In genomic region chr2:20518506-20518905, GRCm38 (mm10) we compare ENCODE assay signal across 9 mouse cellular contexts.
DNase-seq lines count a peak whose midpoint lies in the region; ATAC-seq and TF ChIP-seq lines count a peak whose summit lies in the region.
"Had no signal": no experiment of that assay in that cellular context is flagged by ENCODE, and none has a peak within 500 bp of the region (broad histone marks: within the 10 kb centered on the region; RNA-seq: fewer than 3 reads in every experiment).

No protein-coding gene starts in this region.

- no peak overlapping the region for H3K4me2 ChIP-seq in midbrain, embryonic 11.5 days
- H3K4me2 ChIP-seq in midbrain, embryonic 16.5 days (ENCODE audit: low read length): no peak overlapping the region
- H3K4me2 ChIP-seq in kidney, postnatal 0 days (ENCODE audit: low read length): no peak overlapping the region

- WGBS in midbrain, embryonic 11.5 days: 62% methylated on average over 2 of the region's 2 CpGs
- WGBS in midbrain, embryonic 16.5 days: 44% methylated on average over 2 of the region's 2 CpGs
- 26% methylated on average over 2 of the region's 2 CpGs for WGBS in kidney, postnatal 0 days

- H3K4me3 ChIP-seq in midbrain, embryonic 11.5 days (ENCODE audit: low read depth, low read length): no peak overlapping the region
- H3K4me3 ChIP-seq in midbrain, embryonic 16.5 days (ENCODE audit: low read depth, low read length): no peak overlapping the region
- H3K4me3 ChIP-seq in kidney, postnatal 0 days (replicated peaks; ENCODE audit: low read depth, low read length): no peak overlapping the region

- no peak for TF ChIP-seq CTCF in kidney, postnatal 0 days (IDR thresholded peaks at IDR 0.05; ENCODE audit: low read depth)

- no peak overlapping the region for H3K27ac ChIP-seq in midbrain, embryonic 11.5 days (ENCODE audit: low read depth, low read length)
- no peak overlapping the region for H3K27ac ChIP-seq in midbrain, embryonic 16.5 days (ENCODE audit: low read length)
- H3K27ac ChIP-seq in kidney, postnatal 0 days: no peak overlapping the region

- peak; percentile 49 for DNase-seq in adrenal gland, postnatal 10 days
- no peak for DNase-seq in adrenal gland, postnatal 25 days
- DNase-seq in midbrain, embryonic 11.5 days (ENCODE audit: low spot score, missing footprints): peak; percentile 76
- DNase-seq in kidney, postnatal 0 days (ENCODE audit: low spot score): peak; percentile 75
- peak; percentile 33 for DNase-seq in testis, postnatal 14 days (ENCODE audit: low spot score)
- no peak for DNase-seq in right cerebral cortex, adult 18-20 months
- DNase-seq in cerebellum, adult 8-10 months: no peak
- DNase-seq: thymus, postnatal 36 days had no signal

- no peaks in the 10 kb centered on the region for H3K27me3 ChIP-seq in midbrain, embryonic 11.5 days (ENCODE audit: control insufficient read depth, insufficient read depth, low read length)
- H3K27me3 ChIP-seq in midbrain, embryonic 16.5 days (ENCODE audit: control insufficient read depth, insufficient read depth, low read depth, low read length): peaks cover 14% of the 10 kb centered on the region; the same call in 1 of the 2 replicates
- H3K27me3 ChIP-seq in kidney, postnatal 0 days (ENCODE audit: insufficient read depth, low read length): no peaks in the 10 kb centered on the region

- H3K36me3 ChIP-seq in midbrain, embryonic 11.5 days (ENCODE audit: control insufficient read depth, insufficient read depth, low read length): no peaks in the 10 kb centered on the region
- H3K36me3 ChIP-seq in midbrain, embryonic 16.5 days (ENCODE audit: control insufficient read depth, insufficient read depth, low read length): no peaks in the 10 kb centered on the region
- H3K36me3 ChIP-seq in kidney, postnatal 0 days (ENCODE audit: insufficient read depth, low read length): no peaks in the 10 kb centered on the region

- H3K9ac ChIP-seq in midbrain, embryonic 11.5 days (ENCODE audit: low read length): no peak overlapping the region
- no peak overlapping the region for H3K9ac ChIP-seq in midbrain, embryonic 16.5 days (ENCODE audit: low read depth, low read length)
- no peak overlapping the region for H3K9ac ChIP-seq in kidney, postnatal 0 days (ENCODE audit: low read depth, low read length)

- 0 out of 2 replicates have a peak, but pooled peaks cover 4% of the 10 kb centered on the region for H3K4me1 ChIP-seq in midbrain, embryonic 11.5 days (ENCODE audit: control insufficient read depth, insufficient read depth, low read length)
- H3K4me1 ChIP-seq in midbrain, embryonic 16.5 days (ENCODE audit: control insufficient read depth, insufficient read depth, low read length): peaks cover 15% of the 10 kb centered on the region
- peaks cover 7% of the 10 kb centered on the region; the same call in 1 of the 2 replicates for H3K4me1 ChIP-seq in kidney, postnatal 0 days (replicated peaks; ENCODE audit: insufficient read depth, low read length)

- no peak for ATAC-seq in midbrain, embryonic 11.5 days (ENCODE audit: low FRiP score)
- no peak for ATAC-seq in midbrain, embryonic 16.5 days
- ATAC-seq in kidney, postnatal 0 days (replicated peaks; ENCODE audit: low FRiP score, low read depth): 0 out of 2 replicates have a peak, but pooled peaks have one; percentile 7

- H3K9me3 ChIP-seq in midbrain, embryonic 11.5 days (ENCODE audit: control insufficient read depth, low read length): no peaks in the 10 kb centered on the region
- no peaks in the 10 kb centered on the region for H3K9me3 ChIP-seq in midbrain, embryonic 16.5 days (replicated peaks; ENCODE audit: control insufficient read depth, low read length, poor library complexity, severe bottlenecking)
- no peaks in the 10 kb centered on the region for H3K9me3 ChIP-seq in kidney, postnatal 0 days (replicated peaks; ENCODE audit: low read length)

Comparison
In these comparisons a context has a peak if more than half of its experiments do, and no peak if none do; other contexts are left out.
1. DNase-seq: peak in adrenal gland, postnatal 10 days (single experiment), midbrain, embryonic 11.5 days (single experiment), kidney, postnatal 0 days (single experiment) and testis, postnatal 14 days (single experiment); none in adrenal gland, postnatal 25 days (single experiment), right cerebral cortex, adult 18-20 months (single experiment) and cerebellum, adult 8-10 months (single experiment).